Mouse (Mus musculus) ZHBTc4 (cell line): ENCODE measurements at regions not wholly inside any gene's neighbourhood (a gene's known extent, or its start where the extent isn't known, plus 50 kb on each side); places are given as distances from the start of the nearest gene placed in this dataset.

Experiments
- DNase-seq: peaks from one replicate; pipeline ENCODE4 v3.0.0-alpha.2; 2011; ENCODE audit warnings: low read depth, low spot score

DNA sequence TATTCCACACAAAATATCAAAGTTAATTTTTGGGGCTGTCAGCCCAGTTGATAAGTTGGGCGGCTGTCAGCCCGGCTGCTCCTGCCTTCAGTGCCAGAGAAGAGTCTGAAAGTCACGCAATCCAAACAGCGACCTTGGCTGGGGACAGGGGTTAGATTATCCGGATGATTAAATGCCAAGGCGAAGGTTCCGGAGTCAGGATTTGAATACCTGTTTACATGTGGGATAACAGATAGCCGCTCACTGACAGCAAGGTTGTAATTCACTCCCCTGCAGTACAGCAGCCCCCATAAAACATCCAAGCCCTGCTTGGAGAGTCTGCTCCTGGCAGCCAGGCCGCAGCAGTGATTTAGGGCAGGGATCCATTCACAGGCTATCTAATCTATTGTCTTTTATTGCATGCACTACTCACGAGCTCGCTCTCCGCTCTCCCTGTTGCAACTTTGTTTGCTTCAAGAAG, 388.3 kb downstream of the Gm45692 start:
- no peak for DNase-seq

DNA sequence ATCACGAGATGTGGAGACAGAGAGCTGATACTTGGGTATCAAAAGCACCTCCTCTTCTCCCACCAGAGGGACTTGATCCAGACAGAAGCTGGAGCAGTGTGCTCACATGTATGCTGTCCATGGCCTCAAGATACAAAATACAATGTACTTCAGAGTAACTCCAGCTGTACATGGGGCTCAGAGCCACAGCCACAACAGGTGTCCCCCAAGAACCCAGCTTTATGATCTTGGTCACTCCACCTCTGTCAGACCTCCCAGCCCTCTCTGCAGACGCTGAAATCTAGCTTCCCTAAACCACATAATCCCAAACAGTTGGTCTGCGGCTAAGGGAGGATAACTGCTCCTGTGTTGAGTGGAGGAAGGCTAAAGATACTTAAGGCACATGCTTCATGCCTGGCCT, 389.9 kb downstream of the Gm45692 start:
- no peak for DNase-seq

DNA sequence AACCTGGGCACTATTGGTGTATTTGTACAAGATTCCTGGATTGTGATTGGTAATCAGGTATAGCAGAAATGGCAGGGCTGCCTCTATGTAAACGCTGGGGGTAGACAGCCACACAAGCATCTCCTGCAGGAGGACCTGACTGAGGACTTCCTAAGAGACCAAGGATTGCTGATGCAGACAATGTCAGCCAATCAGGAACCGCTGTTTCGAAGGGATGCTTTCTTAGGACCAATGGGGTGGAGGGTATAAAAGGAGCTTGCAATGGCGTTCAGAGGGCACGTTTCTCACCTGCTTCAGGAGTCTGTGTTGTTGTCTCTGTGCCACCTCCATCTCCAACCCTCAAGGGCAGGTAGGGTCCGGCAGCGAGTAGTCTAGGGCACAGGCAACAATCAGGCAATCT, 393.7 kb downstream of the Gm45692 start:
- DNase-seq: no peak

DNA sequence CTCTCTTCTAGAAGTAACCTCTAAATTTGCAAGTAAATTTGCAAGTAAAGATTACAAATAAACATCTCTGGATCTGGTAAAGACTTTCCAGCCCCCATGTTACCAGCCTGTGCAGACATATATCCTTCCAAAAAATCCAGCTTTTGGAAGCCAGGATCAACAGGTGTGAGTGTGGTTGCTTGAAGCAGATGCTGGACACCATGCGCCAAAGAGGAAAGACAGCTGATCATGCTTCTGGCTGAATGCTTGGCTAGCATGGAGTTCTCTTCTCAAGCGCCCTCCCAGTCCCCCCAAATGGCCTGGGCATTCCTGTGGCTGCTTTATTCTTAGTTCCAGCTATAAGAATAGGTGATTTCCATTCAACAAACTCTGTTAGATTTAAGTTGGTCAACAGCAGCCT, 404.9 kb downstream of the Gm45692 start:
- no peak for DNase-seq

DNA sequence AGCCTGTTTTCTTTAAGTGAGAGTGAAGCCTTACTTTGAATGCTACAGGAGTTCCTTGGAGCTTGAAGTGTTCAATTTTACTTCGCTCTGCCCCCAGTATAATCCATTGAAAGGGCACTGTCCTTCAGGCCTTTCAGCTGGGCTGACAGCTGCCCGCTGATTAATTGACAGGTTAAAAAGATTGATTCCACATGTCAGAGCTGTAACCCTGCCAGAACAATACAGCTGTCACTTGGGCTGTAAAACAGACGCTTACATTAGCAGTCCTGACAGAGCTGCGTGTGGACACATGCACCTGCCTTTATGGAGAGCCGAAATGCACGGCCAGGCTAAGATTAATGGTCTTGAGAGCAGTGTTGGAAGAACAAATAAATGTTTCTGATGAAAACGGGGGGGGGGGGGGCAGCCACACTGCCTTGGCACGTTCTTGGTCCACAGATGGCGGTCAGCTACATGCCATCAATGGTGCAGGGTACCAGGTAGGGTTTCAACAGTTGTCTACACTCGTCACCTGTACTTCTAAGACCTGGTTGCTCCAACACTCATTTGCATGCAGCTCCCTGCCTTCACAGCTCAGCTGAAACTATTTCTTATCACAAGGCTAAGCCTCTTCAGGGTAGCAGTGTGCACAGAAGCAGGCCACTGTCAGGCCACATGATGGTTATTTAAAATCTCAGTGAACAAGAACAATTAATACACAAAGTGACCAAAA, 407.3 kb downstream of the Gm45692 start:
- DNase-seq: no peak

DNA sequence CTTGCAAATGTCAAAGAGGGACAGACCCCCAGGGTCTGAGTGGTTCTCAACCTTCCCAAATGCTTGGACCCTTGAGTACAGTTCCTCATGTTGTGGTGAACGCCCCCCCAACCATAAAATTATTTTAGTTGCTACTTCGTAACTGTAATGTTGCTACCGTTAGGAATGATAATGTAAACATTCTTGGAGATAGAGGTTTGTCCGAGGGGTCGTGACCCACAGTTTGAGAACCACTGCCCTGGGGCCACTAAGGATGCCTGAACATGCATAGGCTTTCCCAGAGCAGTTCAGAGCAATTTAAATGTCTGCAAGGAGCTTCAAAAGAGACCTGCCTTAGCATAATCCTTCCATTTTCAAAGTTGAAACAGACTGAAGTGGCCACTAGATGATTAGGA, 407.8 kb downstream of the Gm45692 start:
- DNase-seq: no peak

DNA sequence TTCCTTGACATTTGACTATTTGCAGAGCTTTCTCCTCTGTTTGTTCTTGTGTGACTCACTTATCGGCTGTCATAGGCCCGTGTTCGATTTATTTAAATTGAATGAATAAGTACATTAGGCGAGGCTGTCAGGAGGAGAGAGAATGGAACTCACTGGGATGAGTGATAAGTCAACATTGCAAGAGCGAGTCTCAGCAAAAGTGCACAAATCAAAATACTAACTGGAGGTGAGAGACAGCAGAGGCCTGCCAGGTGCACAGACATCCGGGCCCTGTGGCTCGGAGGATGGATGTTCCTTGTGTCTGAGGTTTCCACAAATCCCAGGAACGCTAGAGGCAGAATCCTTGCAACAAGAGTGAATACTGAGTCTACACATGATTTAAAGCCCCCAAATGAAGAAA, 410.6 kb downstream of the Gm45692 start:
- no peak for DNase-seq

DNA sequence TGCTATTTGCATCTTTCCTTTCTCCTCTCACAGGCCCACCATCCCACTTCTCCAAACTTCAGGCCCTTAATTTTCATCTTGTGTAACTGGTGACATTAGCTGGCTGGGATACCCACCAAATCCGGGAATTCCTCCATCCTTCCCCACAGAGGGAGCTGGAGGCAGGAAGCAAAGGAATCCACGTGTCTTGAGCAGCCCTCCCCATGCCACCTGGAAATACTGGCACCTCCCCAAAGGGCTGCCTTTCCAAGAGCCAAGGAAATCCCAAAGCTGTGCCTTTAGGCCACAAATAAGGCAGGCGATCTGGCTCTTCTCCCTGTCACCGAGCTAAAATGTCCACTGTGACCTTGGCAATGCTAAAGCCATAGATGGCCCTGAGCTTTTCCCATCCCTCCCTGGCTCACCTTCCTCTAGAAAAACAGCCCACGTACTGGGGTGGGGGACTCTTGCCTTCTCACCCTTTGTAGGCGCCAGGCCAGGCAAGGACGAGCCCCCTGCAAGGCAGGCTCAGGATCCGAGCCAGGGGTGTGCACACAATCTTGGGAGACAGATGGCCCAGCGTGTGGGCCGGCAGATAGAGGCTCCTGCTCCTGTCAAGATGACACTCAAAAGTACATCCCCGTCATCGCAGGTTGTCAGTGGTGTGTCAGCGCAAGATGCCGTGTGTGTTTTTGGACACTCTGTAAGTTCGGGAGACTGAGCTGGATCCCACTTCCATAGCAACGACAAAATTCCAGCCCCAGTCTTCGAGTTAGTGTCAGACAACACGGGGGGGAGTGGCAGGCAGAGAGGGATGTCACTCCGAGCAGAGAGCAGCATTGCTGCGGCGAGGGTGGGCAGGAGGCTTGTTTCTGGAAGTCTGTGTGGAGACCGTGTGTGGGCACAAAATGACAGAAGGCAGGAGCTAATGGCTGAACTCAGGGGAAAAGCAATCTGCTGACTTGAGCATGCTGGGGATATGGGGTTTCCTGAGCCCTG, 414.4 kb downstream of the Gm45692 start:
- no peak for DNase-seq

DNA sequence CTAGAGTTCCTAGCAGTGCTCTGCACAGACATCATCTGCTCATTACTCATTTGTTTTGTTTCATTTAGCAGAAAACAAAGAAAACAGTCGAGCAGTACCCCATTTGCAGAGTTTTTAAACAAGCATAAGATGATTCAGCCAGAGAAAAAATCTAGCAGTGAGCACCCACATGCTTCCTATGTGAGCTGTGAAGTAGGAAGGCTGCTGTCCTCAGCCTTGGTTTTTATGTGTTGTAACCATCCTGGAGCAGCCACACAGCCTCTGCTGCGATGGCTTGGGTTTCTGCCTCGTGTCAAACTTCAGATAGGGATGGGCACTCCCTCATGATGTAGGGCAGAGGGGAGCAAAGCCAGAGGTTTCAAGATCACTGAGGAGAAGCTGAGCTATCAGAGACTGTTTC, 416.5 kb downstream of the Gm45692 start:
- no peak for DNase-seq

DNA sequence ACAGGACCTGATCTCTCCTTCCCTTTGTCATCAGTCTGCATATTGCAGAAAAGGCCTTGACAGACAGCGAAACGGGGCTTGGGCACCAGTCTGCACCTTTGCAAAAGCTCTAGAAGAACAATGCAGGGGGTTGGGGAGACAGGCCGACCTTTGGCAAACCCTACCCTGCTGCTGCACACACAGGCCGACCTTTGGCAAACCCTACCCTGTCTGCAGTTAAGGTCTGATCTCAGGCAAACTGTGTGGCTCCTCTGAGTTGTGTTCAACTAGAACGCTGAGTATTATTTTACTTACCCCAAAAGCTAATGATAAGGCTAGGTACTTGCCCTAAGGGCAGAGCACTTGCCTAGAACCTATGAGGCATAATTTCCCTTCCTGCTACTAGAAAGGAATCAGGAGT, 423.4 kb upstream of the Zfp703 start:
- DNase-seq: no peak

DNA sequence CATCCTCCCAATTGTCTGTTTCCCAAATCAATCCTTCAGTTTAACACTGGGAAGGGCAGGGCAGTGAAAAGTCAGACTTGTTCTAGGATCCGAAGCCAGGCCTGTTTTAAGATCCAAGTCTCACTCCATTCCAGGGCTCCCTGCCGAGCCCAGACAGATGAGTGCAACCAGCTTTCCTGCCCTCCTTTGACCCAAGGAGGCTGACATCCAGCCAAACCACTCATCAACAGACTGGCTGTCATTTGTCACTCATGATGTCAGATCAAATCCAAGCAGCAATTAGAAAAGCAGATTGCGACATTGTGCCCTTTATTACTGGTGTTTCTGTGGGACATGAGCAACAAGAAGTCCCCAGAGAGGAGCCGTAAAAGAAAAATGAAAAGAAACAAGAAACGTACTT, 417.9 kb upstream of the Zfp703 start:
- no peak for DNase-seq

DNA sequence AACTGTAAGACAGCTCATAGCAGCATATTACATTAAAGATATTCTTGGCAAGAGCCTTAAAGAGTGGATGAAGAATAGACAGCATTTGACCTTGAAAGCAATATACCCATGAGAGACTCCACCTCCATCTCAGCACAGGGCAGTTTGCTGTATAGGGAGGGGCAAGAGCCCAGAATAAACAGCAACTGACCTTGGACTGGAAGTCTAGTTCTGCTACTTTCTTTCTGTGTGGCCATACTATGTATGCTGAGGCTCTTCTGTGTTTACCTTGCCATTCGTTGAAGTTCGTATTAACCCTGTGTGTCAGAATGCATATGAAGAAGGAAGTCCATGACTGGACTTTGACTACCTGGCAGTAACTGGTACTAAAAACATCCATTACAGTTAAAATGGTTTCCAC, 414.0 kb upstream of the Zfp703 start:
- no peak for DNase-seq

DNA sequence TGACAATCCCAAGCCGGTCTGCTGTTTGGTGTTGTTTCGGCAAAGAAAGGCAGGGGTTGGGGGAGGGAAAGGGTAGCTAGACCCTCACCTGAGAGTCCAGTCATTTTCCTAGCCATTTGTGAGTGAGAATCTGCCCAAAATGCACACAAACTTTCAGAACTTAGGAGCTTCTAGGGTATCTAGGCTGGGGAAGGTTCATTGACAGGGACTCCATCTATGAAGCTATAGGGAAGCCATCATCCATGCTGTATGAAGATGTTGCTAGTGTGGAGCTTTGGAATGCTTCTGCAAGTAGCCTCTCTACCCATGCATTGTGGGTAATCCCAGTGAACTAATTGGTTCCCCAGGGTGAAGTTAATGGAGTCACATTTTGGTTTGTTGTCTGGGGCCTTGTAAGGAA, 412.9 kb upstream of the Zfp703 start:
- DNase-seq: no peak

DNA sequence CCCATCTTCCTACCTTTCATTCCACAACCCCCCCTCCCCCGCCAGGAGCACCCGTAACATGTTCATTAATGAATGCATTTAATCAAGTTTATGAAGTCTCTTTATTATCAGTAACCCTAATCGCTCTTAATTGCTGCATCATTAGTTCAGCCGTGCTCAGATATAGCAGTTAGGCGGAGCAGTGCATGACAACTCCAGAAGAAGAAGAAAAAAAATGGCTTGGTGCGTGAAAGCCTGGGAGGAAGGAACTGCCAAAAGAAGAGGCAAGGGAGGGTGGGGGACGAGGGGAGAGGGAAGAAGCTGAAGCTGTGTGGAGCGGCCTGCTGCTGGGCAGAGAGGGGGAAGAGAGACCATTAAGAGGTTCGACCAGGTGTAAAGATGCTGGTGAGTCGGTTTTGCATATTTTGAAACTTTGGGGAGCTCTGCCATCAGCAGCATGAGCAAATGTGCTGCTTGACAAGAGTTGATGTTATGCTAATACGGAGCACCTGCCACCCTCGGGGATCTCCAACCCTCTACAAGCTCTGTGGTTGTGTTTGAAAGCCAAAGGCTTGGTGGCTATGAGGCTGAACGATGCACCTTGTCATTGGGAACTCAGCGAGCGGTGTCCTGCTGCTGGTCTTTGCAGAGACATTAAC, 408.6 kb upstream of the Zfp703 start:
- DNase-seq: no peak

DNA sequence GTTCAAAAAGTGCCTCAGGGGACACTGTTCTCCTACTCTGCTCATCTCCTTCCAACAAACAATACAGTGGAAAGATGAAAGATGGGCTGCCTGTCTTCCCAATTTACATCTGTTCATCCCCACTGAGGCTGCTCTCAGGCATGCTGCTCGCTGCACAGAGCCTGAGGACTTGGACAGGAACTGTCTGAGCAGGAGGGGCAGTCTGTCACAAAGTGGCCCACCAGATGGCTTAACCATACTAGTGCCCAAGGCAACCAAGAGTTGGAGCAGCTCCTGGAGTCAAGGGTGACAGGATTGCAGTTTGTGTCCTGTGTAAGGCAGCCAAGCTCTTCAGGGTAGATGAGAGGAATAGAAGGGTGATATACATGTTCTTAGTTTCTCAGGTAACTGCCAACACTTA, 388.3 kb upstream of the Zfp703 start:
- no peak for DNase-seq

DNA sequence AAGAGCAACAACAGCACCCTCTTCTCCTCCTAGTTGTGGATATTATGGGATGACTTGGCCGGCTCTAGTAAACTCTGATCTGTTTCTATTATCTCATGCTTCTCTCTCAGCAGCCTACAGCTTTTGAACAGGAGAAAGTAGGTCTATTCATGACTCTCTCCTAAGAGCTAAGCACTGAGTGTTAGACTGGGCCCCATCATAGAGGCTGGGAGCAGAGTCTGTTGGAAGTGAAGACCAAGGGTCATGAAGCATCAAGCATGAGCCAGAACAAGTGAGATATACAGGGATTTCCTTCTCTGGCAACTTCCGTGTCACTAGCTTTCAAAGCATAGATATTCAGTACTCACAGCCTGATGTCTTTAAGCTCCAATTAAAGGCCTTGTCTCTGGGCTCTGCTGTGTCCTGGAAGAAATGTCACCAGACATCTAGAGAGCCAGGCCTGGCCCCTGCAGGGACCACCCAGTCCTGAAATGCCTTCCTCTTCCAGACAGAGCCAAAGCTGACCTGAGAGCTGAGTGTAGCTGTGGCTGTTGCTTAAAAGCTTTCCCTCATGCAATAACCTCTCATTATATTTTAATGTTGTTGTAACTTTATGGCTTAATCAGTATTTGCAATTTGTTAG, 386.4 kb upstream of the Zfp703 start:
- DNase-seq: no peak

DNA sequence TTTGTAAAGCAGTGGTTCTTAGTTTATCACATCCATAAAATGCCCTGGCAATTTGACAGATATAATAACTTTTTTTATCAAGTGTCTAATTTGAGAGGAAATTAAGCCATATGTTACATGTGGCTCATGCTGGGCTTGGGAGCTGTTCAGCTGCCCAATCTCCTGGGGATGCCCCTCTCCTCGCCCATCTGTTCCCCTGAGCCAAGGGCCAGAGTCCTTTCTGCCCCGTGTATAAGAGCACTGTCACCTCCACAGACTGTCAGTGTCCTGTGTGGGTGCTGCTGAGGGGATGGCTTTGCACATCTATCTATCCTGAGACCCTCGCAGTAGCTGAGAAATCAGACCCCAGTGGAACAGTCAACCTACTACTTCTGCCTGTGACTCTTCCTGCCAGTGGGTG, 385.9 kb upstream of the Zfp703 start:
- no peak for DNase-seq

DNA sequence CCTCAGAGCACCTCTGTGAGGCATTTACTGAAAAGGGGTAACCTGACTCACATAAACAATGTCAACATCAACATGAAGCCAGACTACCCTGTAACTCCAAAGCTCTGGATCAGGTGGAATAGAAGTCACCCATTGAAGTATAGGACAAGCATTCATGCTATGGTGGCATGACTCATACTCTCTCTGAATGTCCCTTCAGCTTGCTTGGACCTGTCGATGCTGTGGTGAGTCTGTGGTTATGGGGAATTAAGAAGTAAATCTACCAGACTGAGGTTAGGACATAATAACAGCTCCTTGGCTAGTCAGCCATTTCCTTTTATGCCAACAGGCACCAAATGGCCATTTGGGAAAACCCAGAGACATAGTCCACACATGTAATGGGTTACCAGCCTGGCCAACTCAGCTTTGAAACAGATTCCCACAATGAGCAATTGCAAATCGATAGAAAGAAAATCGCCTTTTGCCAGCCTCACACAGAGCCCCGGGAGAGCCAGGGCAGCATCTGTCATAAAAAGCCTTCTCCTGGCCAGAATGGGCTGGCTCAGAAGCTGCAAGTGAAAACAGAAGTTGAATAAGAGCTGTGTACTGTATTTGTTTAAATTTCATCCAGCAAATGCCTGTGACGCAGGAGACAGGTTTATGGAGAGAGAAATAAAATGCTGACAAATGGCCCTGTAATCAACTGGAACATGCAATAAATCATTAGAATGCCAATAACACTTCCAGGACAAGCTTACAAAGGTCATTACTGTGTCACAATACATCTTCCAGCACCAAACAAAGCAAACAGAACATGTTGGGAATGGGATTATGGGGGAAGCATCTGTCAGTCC, 383.4 kb upstream of the Zfp703 start:
- DNase-seq: no peak

DNA sequence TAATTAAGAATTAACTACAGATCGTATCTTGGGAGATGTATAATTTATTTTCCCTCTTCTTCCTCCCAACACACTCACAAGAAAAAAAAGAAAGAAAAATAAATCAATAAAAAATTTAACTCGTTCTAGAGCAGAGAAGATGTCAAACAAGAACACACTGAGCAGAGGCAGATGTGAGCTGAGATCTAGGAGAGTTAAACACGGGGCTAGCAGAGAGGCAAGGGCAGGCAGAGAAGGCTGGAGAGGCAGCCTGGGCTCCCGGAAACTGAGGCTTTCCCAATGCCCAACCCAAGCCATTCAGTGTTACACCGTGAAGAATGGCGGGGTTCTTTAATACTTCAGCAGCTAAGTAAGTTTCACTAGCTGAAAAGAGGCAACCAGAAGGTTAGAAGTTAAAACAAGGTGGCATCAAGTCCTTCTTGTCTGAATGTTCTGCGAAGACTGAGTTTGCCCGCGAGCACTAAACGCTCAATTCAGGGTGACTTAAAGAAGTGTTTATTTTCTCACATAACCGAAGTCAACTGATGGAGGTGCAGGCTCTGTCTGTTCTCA, 382.7 kb upstream of the Zfp703 start:
- DNase-seq: no peak

DNA sequence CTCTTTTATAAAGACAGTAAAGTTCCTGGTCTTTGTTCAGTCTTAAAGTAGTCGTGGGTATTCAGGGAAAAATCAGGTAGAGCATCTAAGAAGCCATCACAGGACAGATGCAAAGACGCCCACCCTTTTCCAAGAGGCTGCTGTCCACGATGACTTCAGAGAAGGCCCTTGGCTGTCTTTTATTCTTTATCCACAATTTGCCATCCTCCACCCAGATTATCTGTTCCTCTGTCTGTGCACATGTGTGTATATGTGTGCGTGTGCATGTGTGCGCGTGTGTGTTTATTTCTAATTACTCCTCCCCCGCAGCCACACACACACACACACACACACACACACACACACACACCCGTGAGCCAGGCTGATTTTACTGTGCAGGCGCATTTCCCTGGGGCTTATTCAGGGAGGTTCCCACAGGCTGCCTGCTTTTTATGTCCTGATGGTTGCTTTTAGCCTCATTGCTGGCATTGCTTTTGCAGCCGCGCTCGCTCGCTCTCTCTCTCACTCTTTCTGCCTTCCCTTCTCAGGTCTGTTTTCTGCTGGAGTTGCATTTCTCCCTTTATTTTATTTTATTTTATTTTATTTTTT, 381.6 kb upstream of the Zfp703 start:
- no peak for DNase-seq
